Mouse (Mus musculus) embryo, embryonic 11.5 days (tissue): ENCODE data around the gene Olfr715b.
"Not testable (repeated sequence)": the region's sequence is repeated elsewhere in the genome, so short reads cannot be mapped to it uniquely, and the experiment has no call there.

Source experiments
- DNase-seq: peaks from one replicate; pipeline ENCODE4 v3.0.0-alpha.2; 2012; ENCODE audit warnings: low read depth, low spot score

Olfr715b gene

GRCm38 (mm10) chr7:107110269-107110668, at the start of gene Olfr715b:
Gene Olfr715b, minus strand, starts transcription at chr7:107110369.
- not testable (repeated sequence) for DNase-seq

- DNase-seq: not testable (repeated sequence)
These were observed 27.9 kb upstream of the Olfr715b start, which contains the start of gene Olfr716 for GRCm38 (mm10) chr7:107138027-107138426. Gene Olfr716, plus strand, starts transcription at chr7:107138327.

GRCm38 (mm10) chr7:107130983-107131382, 20.8 kb upstream of the Olfr715b start, which contains the start of gene Olfr715:
Gene Olfr715, minus strand, starts transcription at chr7:107131083.
- not testable (repeated sequence) for DNase-seq

DNA sequence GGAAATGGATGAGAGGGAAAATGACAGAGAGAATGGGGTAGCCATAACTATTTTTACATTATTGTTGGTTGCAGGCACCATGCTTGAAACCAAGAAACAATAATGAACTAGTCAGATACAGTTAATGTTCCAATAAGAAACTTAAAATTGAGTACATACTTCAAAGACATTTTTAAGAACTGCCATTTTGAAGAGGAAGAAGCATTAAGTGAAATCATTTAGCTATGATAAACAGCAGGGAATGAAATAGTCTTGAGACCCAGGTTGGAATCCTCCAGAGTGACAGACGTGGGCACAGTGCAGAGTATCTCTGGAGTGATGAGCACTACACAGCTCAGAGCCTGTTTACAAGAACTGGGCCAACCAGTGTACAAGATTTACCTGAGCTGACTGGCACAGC, 17.2 kb downstream of the Olfr715b start, which contains the start of gene Olfr17:
Olfr17 (plus strand) TSS at position 301 of the 400 bp plus-strand sequence.
- no peak for DNase-seq

- no peak for DNase-seq
These were observed 39.5 kb downstream of the Olfr715b start, which contains the start of gene Olfr714 for GRCm38 (mm10) chr7:107070681-107071080. Gene Olfr714, plus strand, starts transcription at chr7:107070981.
